Mouse (Mus musculus) induced T-regulatory cell, adult 2 months (primary cell): ENCODE results near the gene Dut.
A peak's percentile ranks its signal among the peaks of the same experiment; 100 is the strongest.
"Not testable (repeated sequence)": the region's sequence is repeated elsewhere in the genome, so short reads cannot be mapped to it uniquely, and the experiment has no call there.

ENCODE experiments used
- DNase-seq: peaks from one replicate; pipeline ENCODE4 v3.0.0-alpha.2; 2012; ENCODE audit warnings: low read depth

The Dut gene

GRCm38 (mm10) chr2:125254630-125255029, 7.6 kb downstream of the Dut start:
- no peak for DNase-seq

GRCm38 (mm10) chr2:125255886-125256285, 8.9 kb downstream of the Dut start:
- no peak for DNase-seq

- peak; percentile 64 for DNase-seq
Measured at GRCm38 (mm10) chr2:125259230-125260120, 12.5 kb downstream of the Dut start.

GRCm38 (mm10) chr2:125260326-125260725, 13.3 kb downstream of the Dut start:
- DNase-seq = no peak

- DNase-seq = no peak
Measured at GRCm38 (mm10) chr2:125263056-125263455, 16.1 kb downstream of the Dut start.

- no peak for DNase-seq
Measured at GRCm38 (mm10) chr2:125263753-125264152, 16.8 kb downstream of the Dut start.

GRCm38 (mm10) chr2:125268876-125269275, 21.9 kb downstream of the Dut start:
- DNase-seq = no peak

- no peak for DNase-seq
Measured at GRCm38 (mm10) chr2:125275617-125276016, 28.6 kb downstream of the Dut start.

- no peak for DNase-seq
Measured at GRCm38 (mm10) chr2:125276692-125277091, 29.7 kb downstream of the Dut start.

- DNase-seq = no peak
Measured at GRCm38 (mm10) chr2:125278474-125278873, 31.5 kb downstream of the Dut start.

GRCm38 (mm10) chr2:125279995-125280394, 33.0 kb downstream of the Dut start:
- DNase-seq = not testable (repeated sequence)

- no peak for DNase-seq
Measured at GRCm38 (mm10) chr2:125282334-125283206, 35.6 kb downstream of the Dut start.

GRCm38 (mm10) chr2:125285777-125286176, 38.8 kb downstream of the Dut start:
- DNase-seq = no peak

GRCm38 (mm10) chr2:125290197-125290965, 43.4 kb downstream of the Dut start:
- DNase-seq = no peak

GRCm38 (mm10) chr2:125291101-125291500, 44.1 kb downstream of the Dut start:
- no peak for DNase-seq

GRCm38 (mm10) chr2:125292616-125293015, 45.6 kb downstream of the Dut start:
- DNase-seq = no peak

GRCm38 (mm10) chr2:125293969-125294491, 47.0 kb downstream of the Dut start:
- DNase-seq = no peak

GRCm38 (mm10) chr2:125295526-125295925, 48.5 kb downstream of the Dut start:
- no peak for DNase-seq

- no peak for DNase-seq
Measured at GRCm38 (mm10) chr2:125298841-125299240, 51.9 kb downstream of the Dut start.

GRCm38 (mm10) chr2:125301877-125302624, 55.1 kb downstream of the Dut start:
- DNase-seq = no peak

GRCm38 (mm10) chr2:125302625-125302924, 55.6 kb downstream of the Dut start:
- DNase-seq = no peak
